Mouse (Mus musculus) ES-Bruce4 (cell line): ENCODE results near the gene 1700010B08Rik. TPM values are rescaled to one million over a fixed set of nuclear protein-coding genes. Genes with fewer than 3 reads are reported as not detected.

Source experiments
- H3K27ac ChIP-seq: 2 replicates; pipeline ENCODE4 v1.5.1; 2012; ENCODE audit warnings: low read length, inconsistent platforms; ENCODE audit not compliant: insufficient read depth
- H3K27me3 ChIP-seq: 2 replicates; pipeline ENCODE4 v1.6.1; 2012; ENCODE audit warnings: mild to moderate bottlenecking, low read length, inconsistent platforms; ENCODE audit not compliant: control insufficient read depth, poor library complexity, insufficient read depth, severe bottlenecking
- H3K36me3 ChIP-seq: 2 replicates; pipeline ENCODE4 v1.6.1; 2012; ENCODE audit warnings: inconsistent platforms, mild to moderate bottlenecking, low read length, moderate library complexity; ENCODE audit not compliant: control insufficient read depth, poor library complexity, insufficient read depth, severe bottlenecking
- H3K4me1 ChIP-seq: one replicate; pipeline ENCODE4 v1.8.1; 2011; ENCODE audit warnings: low read length; ENCODE audit not compliant: control insufficient read depth, insufficient read depth
- H3K4me3 ChIP-seq: 2 replicates; pipeline ENCODE4 v1.5.1; 2011; ENCODE audit warnings: low read depth, mild to moderate bottlenecking, low read length
- H3K9ac ChIP-seq: 2 replicates; pipeline ENCODE4 v1.6.1; 2012; ENCODE audit warnings: low read depth, mild to moderate bottlenecking, inconsistent platforms; ENCODE audit not compliant: poor library complexity, severe bottlenecking
- H3K9me3 ChIP-seq: replicated peaks from 2 replicates; pipeline ENCODE4 v1.6.1; 2012; ENCODE audit warnings: mild to moderate bottlenecking, low read length, inconsistent platforms; ENCODE audit not compliant: control insufficient read depth, poor library complexity, insufficient read depth, severe bottlenecking
- CTCF ChIP-seq: IDR thresholded peaks from one replicate; pipeline ENCODE4 v1.8.1; 2011; ENCODE audit warnings: low read depth, low read length
- EP300 ChIP-seq: IDR thresholded peaks from 2 replicates; pipeline ENCODE4 v1.6.1; 2011; ENCODE audit warnings: low read depth, low read length; ENCODE audit not compliant: insufficient read depth
- POLR2A ChIP-seq: IDR thresholded peaks from one replicate; pipeline ENCODE4 v1.8.1; 2011; ENCODE audit warnings: low read length; ENCODE audit not compliant: insufficient read depth
- polyA plus RNA-seq: library from polyadenylated mRNA; stranded (reverse); fragments of >200 nt; gene quantifications from 2 replicates; pipeline ENCODE4 v1.2.4, GENCODE M21; 2011; ENCODE audit warnings: low read depth; ENCODE audit not compliant: missing spikeins, insufficient read depth, insufficient read length

1700010B08Rik gene
- polyA plus RNA-seq, 1 experiment, result not detected

DNA sequence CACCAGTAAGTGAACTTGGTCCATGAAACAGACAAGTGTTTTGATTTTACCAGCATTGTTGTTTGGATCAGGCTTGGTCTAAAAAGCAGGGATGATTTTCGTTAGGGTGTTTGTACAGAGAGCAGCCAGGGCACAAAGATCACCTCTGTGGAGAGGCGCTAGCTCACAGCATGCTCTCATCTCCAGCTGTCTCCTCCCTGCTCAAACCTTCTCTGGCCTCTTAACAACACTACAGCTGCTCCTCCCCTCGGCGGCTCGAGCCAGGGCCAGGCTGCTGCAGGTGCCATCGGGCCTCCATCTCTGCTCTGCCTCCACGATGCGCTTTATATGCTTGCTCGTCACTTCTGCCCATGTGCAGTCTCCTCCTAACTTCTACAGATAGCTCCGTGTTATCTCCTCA, 36.4 kb upstream of the 1700010B08Rik start:
- H3K36me3 ChIP-seq, result no peaks in the 10 kb centered on the region
- H3K27me3 ChIP-seq, result no peaks in the 10 kb centered on the region
- H3K27ac ChIP-seq, result no peak overlapping the region
- no peak for TF ChIP-seq CTCF
- no peak for TF ChIP-seq EP300
- no peak for TF ChIP-seq POLR2A
- no peak overlapping the region for H3K9ac ChIP-seq
- H3K4me1 ChIP-seq, result peaks cover 2% of the 10 kb centered on the region
- H3K9me3 ChIP-seq, result no peaks in the 10 kb centered on the region
- H3K4me3 ChIP-seq, result no peak overlapping the region

DNA sequence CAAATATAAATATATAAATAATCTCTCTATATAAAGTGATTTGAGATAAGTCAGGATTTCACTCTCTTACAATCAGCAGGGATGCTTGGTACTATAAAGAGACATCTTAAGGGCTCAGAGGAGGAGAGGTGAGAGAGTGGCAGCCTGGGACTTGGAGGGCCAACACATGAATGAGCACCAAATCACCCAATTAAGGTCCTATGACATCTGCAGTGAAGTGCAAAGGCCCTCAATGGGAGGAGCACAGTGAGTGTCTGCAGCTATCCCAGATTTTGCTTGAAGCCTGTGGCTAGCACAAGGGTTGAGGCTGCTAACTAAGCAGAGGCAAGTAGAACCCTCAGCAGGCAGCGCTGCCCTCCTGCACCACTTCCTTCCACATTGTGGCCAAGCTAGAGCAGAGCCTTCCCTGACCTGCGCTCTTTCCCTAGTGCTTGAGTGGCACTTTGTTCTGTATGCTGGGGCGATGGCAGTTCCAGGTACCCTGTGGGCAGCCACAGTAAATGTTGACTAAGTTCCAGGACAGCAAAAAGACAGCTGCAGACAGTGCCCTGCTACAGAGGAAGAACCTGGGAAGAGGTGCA, 33.3 kb upstream of the 1700010B08Rik start:
- TF ChIP-seq POLR2A (no peak), EP300 (no peak), CTCF (no peak)
- no peaks in the 10 kb centered on the region for H3K4me1 ChIP-seq
- H3K27me3 ChIP-seq, result no peaks in the 10 kb centered on the region
- H3K4me3 ChIP-seq, result no peak overlapping the region
- no peak overlapping the region for H3K9ac ChIP-seq
- H3K36me3 ChIP-seq, result no peaks in the 10 kb centered on the region; the same call in 1 of the 2 replicates
- no peaks in the 10 kb centered on the region for H3K9me3 ChIP-seq
- H3K27ac ChIP-seq, result no peak overlapping the region

DNA sequence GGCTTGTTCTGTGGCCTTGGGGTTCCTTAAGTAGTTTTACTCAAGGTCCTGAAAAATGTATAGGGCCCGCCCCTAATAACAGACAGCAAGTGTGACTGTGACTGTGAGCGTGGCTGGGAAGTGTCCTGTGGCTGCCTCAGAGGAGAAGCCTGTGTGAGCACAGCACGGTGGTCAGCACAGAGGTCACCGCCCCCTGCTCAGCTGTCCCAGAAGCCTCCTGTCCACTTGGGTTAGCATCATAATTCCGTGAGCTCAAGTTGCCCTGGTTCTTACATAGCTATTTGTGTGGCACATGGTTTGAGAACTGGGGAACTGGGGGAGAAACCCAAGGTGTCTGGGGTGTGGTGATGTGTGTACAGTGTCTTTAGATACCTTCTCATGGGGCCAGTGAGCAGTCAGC, 31.9 kb upstream of the 1700010B08Rik start:
- Histone ChIP-seq H3K9me3 (no peaks in the 10 kb centered on the region), H3K4me1 (no peaks in the 10 kb centered on the region), H3K9ac (no peak overlapping the region), H3K4me3 (no peak overlapping the region), H3K27ac (no peak overlapping the region), H3K36me3 (no peaks in the 10 kb centered on the region; the same call in 1 of the 2 replicates), H3K27me3 (no peaks in the 10 kb centered on the region)
- no peak for TF ChIP-seq POLR2A
- TF ChIP-seq EP300, result no peak
- no peak for TF ChIP-seq CTCF

DNA sequence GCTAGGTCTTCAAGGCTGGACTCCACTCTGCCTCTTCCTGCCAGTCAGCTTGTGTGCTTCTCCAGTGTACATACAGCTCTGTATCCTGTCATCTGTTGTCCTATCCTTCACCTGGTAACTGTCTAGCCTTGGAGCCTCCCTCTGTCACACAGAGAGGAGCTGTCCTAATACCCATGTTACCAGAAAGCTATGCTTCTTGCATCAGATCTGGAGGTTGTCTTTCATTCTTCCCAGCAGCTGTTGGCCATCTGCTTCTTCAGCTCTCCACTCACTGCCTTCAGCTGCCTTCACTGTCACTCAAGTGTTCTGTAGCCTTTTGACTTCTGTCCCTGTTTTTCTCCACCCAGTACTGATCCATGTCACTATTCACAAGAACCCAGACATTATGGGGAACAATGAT, 29.4 kb upstream of the 1700010B08Rik start:
- Histone ChIP-seq H3K27me3 (no peaks in the 10 kb centered on the region), H3K9me3 (no peaks in the 10 kb centered on the region), H3K4me1 (no peaks in the 10 kb centered on the region), H3K27ac (no peak overlapping the region), H3K9ac (no peak overlapping the region), H3K4me3 (no peak overlapping the region), H3K36me3 (peaks cover under 1% of the 10 kb centered on the region)
- no peak for TF ChIP-seq EP300
- no peak for TF ChIP-seq POLR2A
- no peak for TF ChIP-seq CTCF

DNA sequence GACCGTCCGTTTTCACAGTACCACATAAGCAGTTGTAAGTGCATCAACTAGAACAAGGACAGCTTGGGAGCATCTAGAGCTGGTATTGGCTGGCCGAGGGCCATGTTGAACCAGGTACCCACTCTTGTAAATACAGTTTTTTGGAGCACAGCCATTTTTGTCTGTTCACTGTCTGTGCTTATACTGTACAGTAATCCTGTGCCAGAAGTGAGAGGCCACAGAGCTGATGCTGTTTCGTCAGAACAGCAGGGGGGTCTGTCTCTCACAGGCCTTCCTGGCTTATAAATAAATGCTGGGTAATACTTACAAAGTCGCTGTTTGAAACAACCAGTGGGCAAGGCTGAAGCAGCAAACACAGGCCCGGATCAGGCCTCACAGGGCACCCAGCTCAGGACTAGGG, 27.5 kb upstream of the 1700010B08Rik start:
- Histone ChIP-seq H3K36me3 (peaks cover 15% of the 10 kb centered on the region), H3K4me1 (no peaks in the 10 kb centered on the region)
- TF ChIP-seq CTCF (no peak), POLR2A (no peak), EP300 (no peak)

DNA sequence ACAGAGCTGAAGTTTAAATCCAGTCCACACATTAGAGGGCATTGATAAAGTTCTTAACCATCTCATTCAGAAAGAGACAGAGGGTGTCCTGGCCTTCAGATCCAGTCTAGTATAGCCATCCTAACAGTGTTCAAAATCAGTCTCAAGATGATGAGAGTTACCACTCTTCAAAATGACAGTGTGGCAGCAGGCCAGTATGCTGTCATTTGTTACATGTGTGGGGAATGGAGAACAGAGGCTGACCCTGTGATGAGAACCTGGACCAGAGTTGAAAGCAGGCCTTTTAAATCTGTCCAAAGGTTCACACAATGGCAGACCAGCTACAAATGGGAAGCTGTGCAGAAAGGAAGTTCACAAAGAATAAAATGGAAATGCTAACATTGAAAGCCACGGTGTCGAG, 26.5 kb upstream of the 1700010B08Rik start:
- peaks cover 16% of the 10 kb centered on the region for H3K36me3 ChIP-seq
- H3K9ac ChIP-seq, result no peak overlapping the region
- H3K9me3 ChIP-seq, result no peaks in the 10 kb centered on the region
- H3K27me3 ChIP-seq, result no peaks in the 10 kb centered on the region
- no peak overlapping the region for H3K4me3 ChIP-seq
- no peak overlapping the region for H3K27ac ChIP-seq
- no peak for TF ChIP-seq POLR2A
- TF ChIP-seq CTCF, result no peak
- TF ChIP-seq EP300, result no peak
- H3K4me1 ChIP-seq, result no peaks in the 10 kb centered on the region

More for the DNA sequence above, 27.5 kb upstream of the 1700010B08Rik start:
- Histone ChIP-seq H3K4me3 (no peak overlapping the region), H3K27ac (no peak overlapping the region), H3K9ac (no peak overlapping the region), H3K9me3 (no peaks in the 10 kb centered on the region), H3K27me3 (no peaks in the 10 kb centered on the region)
